ENCODE assay signal across 8 mouse cellular contexts in the genomic region with DNA sequence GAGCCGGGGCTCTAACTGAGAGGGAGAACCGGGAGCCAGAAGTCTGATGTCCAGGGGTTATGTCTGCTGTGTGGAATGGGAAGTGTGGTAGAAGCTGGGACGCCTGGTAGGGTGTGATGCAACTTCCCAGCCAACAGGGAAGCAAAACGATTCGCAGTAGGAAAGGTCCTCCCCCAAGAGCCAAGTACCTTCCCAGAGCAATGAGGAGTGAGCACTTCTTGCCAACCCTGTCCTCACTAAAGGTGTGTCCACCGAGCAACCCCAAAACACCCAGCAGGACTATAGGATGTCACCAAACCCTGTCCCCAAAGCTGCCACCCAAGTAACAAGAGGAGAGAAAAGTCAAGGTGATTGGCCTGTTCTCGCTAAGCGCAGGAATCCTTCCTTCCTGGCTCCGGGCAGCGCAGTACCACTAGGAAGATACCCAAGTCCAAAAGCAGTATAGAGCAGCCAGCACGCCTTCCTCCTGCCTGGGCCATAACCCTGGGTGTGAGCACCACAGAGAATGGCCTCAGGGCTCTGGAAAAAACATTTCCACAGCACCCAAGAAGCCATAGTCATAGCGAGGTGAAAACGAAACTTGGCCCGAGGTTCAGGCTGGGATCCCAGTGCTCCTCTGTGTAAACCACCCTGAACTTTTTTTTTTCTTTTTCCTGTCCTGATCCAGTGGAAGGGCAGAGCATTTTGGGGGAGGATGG. TPM values are rescaled to one million over a fixed set of nuclear protein-coding genes. Genes with fewer than 3 reads are reported as not detected.
DNase-seq lines count a peak whose midpoint lies in the region; ATAC-seq and TF ChIP-seq lines count a peak whose summit lies in the region.

No protein-coding gene starts in this region.

- DNase-seq in layer of hippocampus, adult 2 months (ENCODE audit: low spot score in 2 of 2), result no peak
- DNase-seq in layer of hippocampus, postnatal 36 days, result no peak
- peak; percentile 30 to 37 for DNase-seq in kidney, postnatal 36 days
- DNase-seq in natural killer cell, adult 2 months (ENCODE audit: low spot score in 2 of 2), result no peak
- DNase-seq in Muller cell, postnatal 12 days (ENCODE audit: inconsistent ontology term), result no peak

- no peaks in the 10 kb centered on the region for H3K27me3 ChIP-seq in heart, embryonic 13.5 days (replicated peaks)
- H3K27me3 ChIP-seq in midbrain, embryonic 13.5 days, result no peaks in the 10 kb centered on the region

- peak overlapping the region; percentile 68 for H3K27ac ChIP-seq in layer of hippocampus, adult 2 months
- H3K27ac ChIP-seq in heart, embryonic 13.5 days (replicated peaks), result no peak overlapping the region
- H3K27ac ChIP-seq in midbrain, embryonic 13.5 days, result no peak overlapping the region

- peak overlapping the region; percentile 82 for H3K4me2 ChIP-seq in heart, embryonic 13.5 days
- peak overlapping the region; percentile 91; the same call in 1 of the 2 replicates for H3K4me2 ChIP-seq in midbrain, embryonic 13.5 days (replicated peaks)

- peak overlapping the region; percentile 37; the same call in 1 of the 2 replicates for H3K4me3 ChIP-seq in layer of hippocampus, adult 2 months
- peak overlapping the region; percentile 84 for H3K4me3 ChIP-seq in heart, embryonic 13.5 days
- peak overlapping the region; percentile 82; the same call in 1 of the 2 replicates for H3K4me3 ChIP-seq in midbrain, embryonic 13.5 days (replicated peaks)

- ATAC-seq in heart, embryonic 13.5 days (ENCODE audit: extremely low read depth, insufficient number of reproducible peaks, low FRiP score, low TSS enrichment), result no peak
- ATAC-seq in midbrain, embryonic 13.5 days, result no peak
- ATAC-seq in cerebellum, adult (ENCODE audit: insufficient number of reproducible peaks, low FRiP score, low TSS enrichment), result no peak

- TF ChIP-seq CTCF in layer of hippocampus, adult 2 months (conservative IDR thresholded peaks at IDR 0.05), result no peak

- H3K9ac ChIP-seq in heart, embryonic 13.5 days, result peak overlapping the region; percentile 96
- H3K9ac ChIP-seq in midbrain, embryonic 13.5 days (replicated peaks), result peak overlapping the region; percentile 15; the same call in 1 of the 2 replicates

- H3K9me3 ChIP-seq in heart, embryonic 13.5 days, result no peaks in the 10 kb centered on the region
- H3K9me3 ChIP-seq in midbrain, embryonic 13.5 days, result no peaks in the 10 kb centered on the region

- 70% methylated on average over 14 of the region's 14 CpGs for WGBS in heart, embryonic 13.5 days
- 91% methylated on average over 14 of the region's 14 CpGs for WGBS in midbrain, embryonic 13.5 days

- H3K4me1 ChIP-seq in heart, embryonic 13.5 days, result peaks cover 35% of the 10 kb centered on the region
- peaks cover 31% of the 10 kb centered on the region for H3K4me1 ChIP-seq in midbrain, embryonic 13.5 days (replicated peaks)

- peaks cover 10% of the 10 kb centered on the region for H3K36me3 ChIP-seq in heart, embryonic 13.5 days
- peaks cover 13% of the 10 kb centered on the region for H3K36me3 ChIP-seq in midbrain, embryonic 13.5 days

RNA-seq across cellular contexts. Expression of a gene that starts 18.7 kb away (rescaled TPM):
- 10 to 100 TPM; 37.1 to 38.0 TPM for total RNA-seq in layer of hippocampus, adult 2 months (2021)
- 10 to 100 TPM; 30.1 to 32.8 TPM for total RNA-seq in layer of hippocampus, postnatal 36 days (2021)
- polyA plus RNA-seq in heart, embryonic 13.5 days (2015; fragmentation: Nextera tagmentation; extraction: Ambion mirVana), result 1.5 and 1.6 TPM in 2 replicates
- polyA plus RNA-seq in midbrain, embryonic 13.5 days (2015; fragmentation: Nextera tagmentation; extraction: Ambion mirVana), result 3.5 and 4.1 TPM in 2 replicates

RNA-seq across cellular contexts. Expression of a gene that starts 29.3 kb away (rescaled TPM):
- 1 to 10 TPM; 1.6 to 1.8 TPM for total RNA-seq in layer of hippocampus, adult 2 months (2021)
- total RNA-seq in layer of hippocampus, postnatal 36 days (2021), result 1 to 10 TPM; 1.5 to 1.9 TPM
- polyA plus RNA-seq in heart, embryonic 13.5 days (2015; fragmentation: Nextera tagmentation; extraction: Ambion mirVana), result 1.2 and 2.9 TPM in 2 replicates
- polyA plus RNA-seq in midbrain, embryonic 13.5 days (2015; fragmentation: Nextera tagmentation; extraction: Ambion mirVana), result 0.89 and 1.2 TPM in 2 replicates

RNA-seq across cellular contexts. Expression of a gene that starts 41.2 kb away (rescaled TPM):
- total RNA-seq in layer of hippocampus, adult 2 months (2021), result 1 to 10 TPM; 9.1 to 9.7 TPM
- 1 to 10 TPM; 8.3 to 9.1 TPM for total RNA-seq in layer of hippocampus, postnatal 36 days (2021)
- polyA plus RNA-seq in heart, embryonic 13.5 days (2015; fragmentation: Nextera tagmentation; extraction: Ambion mirVana), result 12.8 and 15.7 TPM in 2 replicates
- polyA plus RNA-seq in midbrain, embryonic 13.5 days (2015; fragmentation: Nextera tagmentation; extraction: Ambion mirVana), result 13.7 and 16.0 TPM in 2 replicates

RNA-seq across cellular contexts. Expression of a gene that starts 47.1 kb away (rescaled TPM):
- total RNA-seq in layer of hippocampus, adult 2 months (2021), result 10 to 100 TPM; 10.7 to 11.6 TPM
- total RNA-seq in layer of hippocampus, postnatal 36 days (2021), result 10 to 100 TPM; 10.1 to 10.3 TPM
- polyA plus RNA-seq in heart, embryonic 13.5 days (2015; fragmentation: Nextera tagmentation; extraction: Ambion mirVana), result 11.2 and 12.8 TPM in 2 replicates
- polyA plus RNA-seq in midbrain, embryonic 13.5 days (2015; fragmentation: Nextera tagmentation; extraction: Ambion mirVana), result 20.6 and 23.5 TPM in 2 replicates

RNA-seq across cellular contexts. Expression of a gene that starts 56.7 kb away (rescaled TPM):
- 10 to 100 TPM in 1 of 2 experiments, 1 to 10 TPM in 1; 6.5 to 10.3 TPM for total RNA-seq in layer of hippocampus, adult 2 months (2021)
- total RNA-seq in layer of hippocampus, postnatal 36 days (2021), result 1 to 10 TPM; 7.0 to 7.2 TPM
- polyA plus RNA-seq in heart, embryonic 13.5 days (2015; fragmentation: Nextera tagmentation; extraction: Ambion mirVana), result 5.0 and 5.3 TPM in 2 replicates
- polyA plus RNA-seq in midbrain, embryonic 13.5 days (2015; fragmentation: Nextera tagmentation; extraction: Ambion mirVana), result 7.6 and 7.8 TPM in 2 replicates

Comparison
In these comparisons a context has a peak if more than half of its experiments do, and no peak if none do; other contexts are left out.
1. DNase-seq: peak in kidney, postnatal 36 days (2 of 2); none in layer of hippocampus, adult 2 months (0 of 2), layer of hippocampus, postnatal 36 days (0 of 2), natural killer cell, adult 2 months (0 of 2) and Muller cell, postnatal 12 days (single experiment).
2. Peak in every context shown above with its lines, with median percentiles within 50 percentile points of each other: H3K4me3 ChIP-seq.